Mouse (Mus musculus) heart, postnatal 0 days (tissue): ENCODE data around the gene Ccser1. TPM values are rescaled to one million over a fixed set of nuclear protein-coding genes. Genes with fewer than 3 reads are reported as not detected.
"Not testable (repeated sequence)": the region's sequence is repeated elsewhere in the genome, so short reads cannot be mapped to it uniquely, and the experiment has no call there.

Experiments used
- ATAC-seq: fragments of 200-750 bp; cut with Nextera tagmentation; 2 replicates; pipeline ENCODE4 v1.8.0; 2017; ENCODE audit warnings: low read depth, moderate number of reproducible peaks, moderate library complexity; ENCODE audit not compliant: insufficient read depth
- DNase-seq: peaks from one replicate; pipeline ENCODE4 v3.0.0-alpha.2; 2016; ENCODE audit warnings: low spot score
- H3K27ac ChIP-seq: fragments of 300-500 bp; sonication (generic); 2 replicates; pipeline ENCODE4 v1.5.1; 2014; ENCODE audit warnings: low read depth, mild to moderate bottlenecking
- H3K27me3 ChIP-seq: fragments of 300-500 bp; sonication (generic); 2 replicates; pipeline ENCODE4 v1.6.1; 2014; ENCODE audit warnings: low read length, mixed read lengths; ENCODE audit not compliant: control insufficient read depth, insufficient read depth
- H3K36me3 ChIP-seq: fragments of 300-500 bp; sonication (generic); replicated peaks from 2 replicates; pipeline ENCODE4 v1.6.1; 2014; ENCODE audit warnings: low read length, mixed read lengths; ENCODE audit not compliant: control insufficient read depth, insufficient read depth
- H3K4me1 ChIP-seq: fragments of 300-500 bp; sonication (generic); 2 replicates; pipeline ENCODE4 v1.6.1; 2014; ENCODE audit warnings: antibody characterized with exemption; ENCODE audit not compliant: control insufficient read depth, insufficient read depth
- H3K4me2 ChIP-seq: fragments of 300-500 bp; sonication (generic); 2 replicates; pipeline ENCODE4 v1.6.1; 2014; ENCODE audit warnings: low read depth, mild to moderate bottlenecking, low read length, moderate library complexity
- H3K4me3 ChIP-seq: fragments of 300-500 bp; sonication (generic); 2 replicates; pipeline ENCODE4 v1.5.1; 2014; ENCODE audit warnings: low read depth, low read length
- H3K9ac ChIP-seq: fragments of 300-500 bp; sonication (generic); replicated peaks from 2 replicates; pipeline ENCODE4 v1.6.1; 2014; ENCODE audit warnings: low read depth, low read length, mixed read lengths
- H3K9me3 ChIP-seq: fragments of 300-500 bp; sonication (generic); replicated peaks from 2 replicates; pipeline ENCODE4 v1.6.1; 2016; ENCODE audit warnings: low read length; ENCODE audit not compliant: control insufficient read depth
- CTCF ChIP-seq: IDR thresholded peaks from 2 replicates; pipeline ENCODE4 v1.5.1; 2016; ENCODE audit warnings: antibody characterized with exemption, control low read depth, low read depth
- EP300 ChIP-seq: IDR thresholded peaks from 2 replicates; pipeline ENCODE4 v1.6.1; 2016; ENCODE audit warnings: antibody characterized with exemption, low read depth
- WGBS: fragments of 180-500 bp; shearing (Covaris S2); extraction: QIAGEN DNeasy Blood & Tissue Kit; methylation state at CpG from one replicate; pipeline ENCODE4 v1.1.7; 2014; 5-methylcytosine and 5-hydroxymethylcytosine counted together
- polyA plus RNA-seq: library from polyadenylated mRNA; unstranded; fragments of >200 nt; fragmentation: Nextera tagmentation; extraction: Ambion mirVana; gene quantifications from 2 replicates; pipeline ENCODE4 v1.2.1, GENCODE M21; 2015
- total RNA-seq: library from RNA; depleted of rRNA; stranded (reverse); fragments of >200 nt; gene quantifications from 2 replicates; pipeline ENCODE4 v1.2.3, GENCODE M21; 2014; ENCODE audit warnings: low replicate concordance

Ccser1 gene
- total and polyA plus RNA-seq, 2 experiments from 2014 or later: 0.34 to 1.4 TPM

DNA sequence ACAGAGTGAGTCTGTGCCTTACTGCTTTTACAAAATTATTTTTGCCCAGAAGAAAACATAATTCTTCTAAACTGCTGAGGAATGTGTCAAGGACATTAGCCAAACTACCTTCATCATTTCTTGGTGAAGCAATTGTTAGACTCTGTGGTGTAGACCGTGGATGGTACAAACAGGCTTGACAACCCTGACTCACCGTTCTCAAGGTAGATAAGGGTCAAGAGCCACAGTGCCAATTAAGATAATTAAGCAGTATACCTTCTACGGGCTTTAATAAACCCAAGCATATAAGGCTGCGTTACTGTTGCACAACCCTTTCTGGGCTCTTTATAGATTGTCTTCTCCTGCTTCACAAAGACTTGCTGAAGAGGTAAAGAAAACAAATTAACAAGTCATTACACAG lies 66.4 kb downstream of the Ccser1 start:
- Histone ChIP-seq H3K27ac (no peak overlapping the region), H3K4me2 (no peak overlapping the region), H3K9me3 (no peaks in the 10 kb centered on the region), H3K4me3 (no peak overlapping the region), H3K27me3 (no peaks in the 10 kb centered on the region), H3K4me1 (no peaks in the 10 kb centered on the region), H3K9ac (no peak overlapping the region), H3K36me3 (no peaks in the 10 kb centered on the region)
- DNase-seq (no peak), ATAC-seq (no peak)
- 55% methylated on average over 4 of the region's 4 CpGs for WGBS
- TF ChIP-seq CTCF (no peak), EP300 (no peak)

DNA sequence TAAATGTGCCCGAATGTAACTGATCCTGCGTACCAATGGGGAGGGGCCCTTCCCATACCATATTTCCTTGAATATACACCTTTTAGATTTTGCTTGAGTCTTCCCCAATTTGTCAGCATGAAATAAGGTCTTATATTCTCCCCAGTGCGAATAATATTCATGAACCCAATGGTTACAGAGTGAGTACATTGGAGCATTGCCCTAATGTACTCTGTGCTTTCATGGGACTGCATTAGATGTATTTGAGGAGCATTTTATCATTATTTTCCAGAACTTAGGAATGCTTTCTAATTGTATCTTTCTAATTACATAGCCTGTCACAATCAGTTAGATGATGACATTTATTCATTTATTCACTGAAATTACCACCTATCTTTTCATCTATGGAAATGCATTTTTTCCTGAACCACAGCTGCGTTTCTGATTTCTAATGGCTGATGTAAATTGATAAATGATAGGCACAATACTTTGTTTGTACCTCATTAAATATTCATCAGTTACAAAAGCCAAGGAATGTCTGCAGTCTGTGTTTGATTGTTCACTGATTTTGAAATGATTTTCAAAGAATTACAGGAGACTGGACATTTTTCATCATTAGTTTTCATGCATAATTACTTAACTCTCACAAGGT lies 67.8 kb downstream of the Ccser1 start:
- Histone ChIP-seq H3K4me1 (no peaks in the 10 kb centered on the region), H3K4me3 (no peak overlapping the region), H3K36me3 (no peaks in the 10 kb centered on the region), H3K27ac (no peak overlapping the region), H3K27me3 (no peaks in the 10 kb centered on the region), H3K9ac (no peak overlapping the region), H3K4me2 (no peak overlapping the region), H3K9me3 (no peaks in the 10 kb centered on the region)
- 75% methylated on average over 4 of the region's 4 CpGs for WGBS
- DNase-seq (no peak), ATAC-seq (no peak)
- TF ChIP-seq CTCF (no peak), EP300 (no peak)

DNA sequence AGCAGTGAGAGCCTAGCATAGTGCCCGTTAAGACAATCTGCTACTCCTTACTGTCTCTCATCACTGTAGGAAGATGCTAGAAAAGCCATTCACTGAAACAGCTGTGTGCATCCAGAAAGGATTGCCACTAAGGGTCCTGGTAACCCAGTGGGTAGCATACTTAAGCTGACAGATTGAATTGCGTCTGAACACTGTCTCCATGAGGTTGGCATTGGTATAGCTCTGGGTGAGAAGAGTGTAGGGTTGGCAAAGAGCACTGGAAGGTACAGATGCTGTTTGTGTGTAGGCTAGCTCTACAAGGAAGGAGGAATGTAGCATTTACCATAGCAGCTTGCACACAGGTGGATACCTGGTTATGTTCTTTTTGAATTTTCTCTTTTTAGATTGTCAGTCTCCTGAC lies 68.6 kb downstream of the Ccser1 start:
- no peaks in the 10 kb centered on the region for H3K4me1 ChIP-seq
- TF ChIP-seq CTCF: no peak
- no peak for TF ChIP-seq EP300
- no peak for DNase-seq
- 63% methylated on average over 2 of the region's 2 CpGs for WGBS
- no peaks in the 10 kb centered on the region for H3K27me3 ChIP-seq
- ATAC-seq: no peak
- no peaks in the 10 kb centered on the region for H3K36me3 ChIP-seq
- no peak overlapping the region for H3K4me3 ChIP-seq
- no peak overlapping the region for H3K27ac ChIP-seq
- H3K4me2 ChIP-seq: no peak overlapping the region
- H3K9me3 ChIP-seq: no peaks in the 10 kb centered on the region
- no peak overlapping the region for H3K9ac ChIP-seq

DNA sequence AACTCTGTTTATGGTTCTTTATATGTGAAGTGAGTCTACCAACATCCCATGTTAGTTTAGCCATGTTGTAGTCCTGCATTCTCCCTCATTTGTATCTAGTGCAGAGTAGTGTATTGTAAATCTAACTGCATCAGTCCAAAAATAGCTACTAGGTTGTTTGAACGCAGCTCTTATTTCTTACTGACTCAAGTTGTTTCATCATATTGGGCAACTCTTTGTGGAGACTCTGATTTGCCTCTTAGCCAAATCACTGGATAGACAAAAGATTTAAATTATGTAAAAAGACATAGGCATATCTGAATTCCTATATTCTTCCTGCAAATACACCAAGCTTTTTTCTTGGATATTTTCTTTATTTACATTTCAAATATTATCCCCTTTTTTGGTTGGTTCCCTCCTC lies 71.1 kb downstream of the Ccser1 start:
- H3K4me1 ChIP-seq: no peaks in the 10 kb centered on the region
- no peak overlapping the region for H3K4me2 ChIP-seq
- no peaks in the 10 kb centered on the region for H3K36me3 ChIP-seq
- no peaks in the 10 kb centered on the region for H3K9me3 ChIP-seq
- ATAC-seq (no peak), DNase-seq (no peak)
- no peak overlapping the region for H3K9ac ChIP-seq
- no peak overlapping the region for H3K27ac ChIP-seq
- no peaks in the 10 kb centered on the region for H3K27me3 ChIP-seq
- 45% methylated on average over 1 of the region's 1 CpGs for WGBS
- TF ChIP-seq EP300 (no peak), CTCF (no peak)
- no peak overlapping the region for H3K4me3 ChIP-seq

DNA sequence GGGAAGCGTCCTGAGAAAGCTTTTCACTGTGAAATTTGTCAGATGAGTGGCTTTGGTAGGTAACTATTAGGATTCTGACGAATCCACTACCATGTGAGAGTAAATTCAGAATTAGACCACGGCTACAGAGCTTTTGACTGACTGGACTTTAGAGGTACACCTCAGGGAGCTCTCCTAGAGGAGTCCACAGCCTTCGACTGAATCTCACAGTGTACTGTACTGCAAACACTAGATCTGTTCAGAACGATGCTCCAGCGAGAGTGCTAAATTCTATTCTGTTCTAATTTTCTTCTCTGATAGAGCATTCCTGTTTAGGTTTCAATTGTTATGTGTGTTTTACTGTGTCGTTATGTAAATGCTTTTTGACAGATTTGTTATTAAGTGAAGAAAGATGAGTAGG lies 72.8 kb downstream of the Ccser1 start:
- Histone ChIP-seq H3K9ac (no peak overlapping the region), H3K27ac (no peak overlapping the region), H3K4me1 (no peaks in the 10 kb centered on the region), H3K4me2 (no peak overlapping the region), H3K9me3 (no peaks in the 10 kb centered on the region), H3K4me3 (no peak overlapping the region), H3K27me3 (no peaks in the 10 kb centered on the region), H3K36me3 (no peaks in the 10 kb centered on the region)
- WGBS: 76% methylated on average over 7 of the region's 7 CpGs
- ATAC-seq: no peak
- no peak for DNase-seq
- no peak for TF ChIP-seq EP300

DNA sequence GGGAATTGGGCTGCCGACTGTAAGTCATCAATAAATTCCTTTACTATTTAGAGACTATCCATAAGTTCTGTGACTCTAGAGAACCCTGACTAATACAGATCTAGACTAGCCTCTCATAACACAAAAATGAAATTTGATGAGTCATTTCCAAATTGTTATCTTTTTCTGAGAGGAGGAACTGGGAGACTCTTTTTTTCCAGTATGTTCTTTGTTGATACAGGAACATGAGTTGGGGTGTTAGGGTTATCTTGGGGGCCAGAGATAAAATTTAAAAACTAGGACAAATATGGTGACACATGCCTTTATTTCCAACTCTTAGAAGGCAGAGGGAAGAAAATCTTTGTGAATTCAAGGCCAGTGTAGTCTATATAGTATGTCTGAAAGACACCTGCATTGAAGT lies 75.8 kb downstream of the Ccser1 start:
- H3K4me3 ChIP-seq, DNase-seq, ATAC-seq, H3K9me3 ChIP-seq, H3K9ac ChIP-seq, H3K4me2 ChIP-seq, H3K27ac ChIP-seq, H3K4me1 ChIP-seq, H3K36me3 ChIP-seq, H3K27me3 ChIP-seq: not testable (repeated sequence)
- WGBS: no CpG with 5 or more reads among the region's 1 CpGs
